Mouse (Mus musculus) liver, embryonic 11.5 days (tissue): ENCODE data around the gene Fzd7. TPM values are rescaled to one million over a fixed set of nuclear protein-coding genes. Genes with fewer than 3 reads are reported as not detected.

Source experiments
- ATAC-seq: fragments of 200-750 bp; cut with Nextera tagmentation; replicated peaks from 2 replicates; pipeline ENCODE4 v1.8.0; 2017; ENCODE audit warnings: moderate number of reproducible peaks, mild to moderate bottlenecking, moderate TSS enrichment, moderate library complexity; ENCODE audit not compliant: low FRiP score
- DNase-seq: peaks from one replicate; pipeline ENCODE4 v3.0.0-alpha.2; 2017; ENCODE audit warnings: low spot score
- H3K27ac ChIP-seq: fragments of 300-500 bp; sonication (generic); 2 replicates; pipeline ENCODE4 v1.5.1; 2014; ENCODE audit warnings: mild to moderate bottlenecking, low read depth, low read length, control low read depth
- H3K27me3 ChIP-seq: fragments of 300-500 bp; sonication (generic); replicated peaks from 2 replicates; pipeline ENCODE4 v1.6.1; 2014; ENCODE audit warnings: low read length, mixed read lengths; ENCODE audit not compliant: control insufficient read depth, insufficient read depth
- H3K36me3 ChIP-seq: fragments of 300-500 bp; sonication (generic); 2 replicates; pipeline ENCODE4 v1.6.1; 2014; ENCODE audit warnings: mild to moderate bottlenecking, low read length, moderate library complexity, mixed read lengths; ENCODE audit not compliant: control insufficient read depth, insufficient read depth
- H3K4me1 ChIP-seq: fragments of 300-500 bp; sonication (generic); replicated peaks from 2 replicates; pipeline ENCODE4 v1.6.1; 2014; ENCODE audit warnings: low read length, mixed read lengths; ENCODE audit not compliant: control insufficient read depth, insufficient read depth
- H3K4me2 ChIP-seq: fragments of 300-500 bp; sonication (generic); 2 replicates; pipeline ENCODE4 v1.6.1; 2014; ENCODE audit warnings: mild to moderate bottlenecking, control low read depth, moderate library complexity
- H3K4me3 ChIP-seq: fragments of 300-500 bp; sonication (generic); 2 replicates; pipeline ENCODE4 v1.5.1; 2014; ENCODE audit warnings: low read depth, low read length, control low read depth
- H3K9ac ChIP-seq: fragments of 300-500 bp; sonication (generic); 2 replicates; pipeline ENCODE4 v1.6.1; 2014; ENCODE audit warnings: low read depth, low read length, control low read depth
- H3K9me3 ChIP-seq: fragments of 300-500 bp; sonication (generic); 2 replicates; pipeline ENCODE4 v1.6.1; 2016; ENCODE audit warnings: low read length, inconsistent platforms, mixed read lengths; ENCODE audit not compliant: control insufficient read depth
- WGBS: fragments of 180-500 bp; shearing (Covaris S2); extraction: QIAGEN DNeasy Blood & Tissue Kit; methylation state at CpG from one replicate; pipeline ENCODE4 v1.1.7; 2014; 5-methylcytosine and 5-hydroxymethylcytosine counted together
- polyA plus RNA-seq: library from polyadenylated mRNA; unstranded; fragments of >200 nt; fragmentation: Nextera tagmentation; extraction: Ambion mirVana; gene quantifications from 2 replicates; pipeline ENCODE4 v1.2.1, GENCODE M21; 2014

Fzd7 gene
- polyA plus RNA-seq, 1 experiment from 2014 or later = 7.7 TPM

- no peak overlapping the region for H3K9ac ChIP-seq
- ATAC-seq (no peak), DNase-seq (no peak)
- no peaks in the 10 kb centered on the region for H3K27me3 ChIP-seq
- H3K27ac ChIP-seq = no peak overlapping the region
- H3K36me3 ChIP-seq = no peaks in the 10 kb centered on the region
- no peak overlapping the region for H3K4me3 ChIP-seq
- no peak overlapping the region for H3K4me2 ChIP-seq
- no peaks in the 10 kb centered on the region for H3K4me1 ChIP-seq
- WGBS = 36% methylated on average over 8 of the region's 8 CpGs
- no peaks in the 10 kb centered on the region for H3K9me3 ChIP-seq
Observed at GRCm38 (mm10) chr1:59458886-59459285, 23.3 kb upstream of the Fzd7 start.

GRCm38 (mm10) chr1:59464696-59465639 lies 17.3 kb upstream of the Fzd7 start:
- WGBS = 63% methylated on average over 17 of the region's 17 CpGs
- Histone ChIP-seq H3K27ac (peak overlapping the region; percentile 25; the same call in 1 of the 2 replicates), H3K36me3 (no peaks in the 10 kb centered on the region), H3K9me3 (no peaks in the 10 kb centered on the region), H3K27me3 (no peaks in the 10 kb centered on the region), H3K4me1 (peaks cover 5% of the 10 kb centered on the region), H3K4me3 (no peak overlapping the region), H3K9ac (no peak overlapping the region), H3K4me2 (no peak overlapping the region)
- DNase-seq = no peak
- ATAC-seq = no peak

- WGBS = 81% methylated on average over 9 of the region's 9 CpGs
- DNase-seq (no peak), ATAC-seq (no peak)
- Histone ChIP-seq H3K27me3 (no peaks in the 10 kb centered on the region), H3K36me3 (no peaks in the 10 kb centered on the region), H3K9ac (no peak overlapping the region), H3K4me3 (no peak overlapping the region), H3K27ac (no peak overlapping the region; the same call in 1 of the 2 replicates), H3K9me3 (no peaks in the 10 kb centered on the region), H3K4me2 (no peak overlapping the region), H3K4me1 (peaks cover 5% of the 10 kb centered on the region)
Observed at GRCm38 (mm10) chr1:59465640-59466008, 16.6 kb upstream of the Fzd7 start.

GRCm38 (mm10) chr1:59469170-59469569 lies 13.1 kb upstream of the Fzd7 start:
- Histone ChIP-seq H3K4me1 (peaks cover 9% of the 10 kb centered on the region), H3K27me3 (no peaks in the 10 kb centered on the region), H3K9ac (no peak overlapping the region), H3K36me3 (no peaks in the 10 kb centered on the region), H3K4me3 (no peak overlapping the region), H3K4me2 (no peak overlapping the region), H3K27ac (no peak overlapping the region), H3K9me3 (no peaks in the 10 kb centered on the region)
- ATAC-seq (no peak), DNase-seq (no peak)
- WGBS = 54% methylated on average over 4 of the region's 4 CpGs

GRCm38 (mm10) chr1:59470766-59471165 lies 11.5 kb upstream of the Fzd7 start:
- H3K27me3 ChIP-seq = no peaks in the 10 kb centered on the region
- ATAC-seq (no peak), DNase-seq (no peak)
- no peak overlapping the region for H3K4me2 ChIP-seq
- H3K36me3 ChIP-seq = no peaks in the 10 kb centered on the region
- 51% methylated on average over 4 of the region's 4 CpGs for WGBS
- H3K9me3 ChIP-seq = no peaks in the 10 kb centered on the region
- H3K4me1 ChIP-seq = peaks cover 9% of the 10 kb centered on the region
- H3K27ac ChIP-seq = no peak overlapping the region
- H3K9ac ChIP-seq = no peak overlapping the region
- H3K4me3 ChIP-seq = no peak overlapping the region

GRCm38 (mm10) chr1:59472368-59473180 lies 9.7 kb upstream of the Fzd7 start:
- Histone ChIP-seq H3K4me1 (peaks cover 8% of the 10 kb centered on the region), H3K27ac (no peak overlapping the region), H3K9me3 (no peaks in the 10 kb centered on the region), H3K36me3 (no peaks in the 10 kb centered on the region), H3K4me2 (no peak overlapping the region), H3K9ac (no peak overlapping the region), H3K27me3 (no peaks in the 10 kb centered on the region), H3K4me3 (no peak overlapping the region)
- 15% methylated on average over 9 of the region's 11 CpGs for WGBS
- ATAC-seq (no peak), DNase-seq (no peak)

- no peaks in the 10 kb centered on the region for H3K9me3 ChIP-seq
- H3K27me3 ChIP-seq = no peaks in the 10 kb centered on the region
- no peak overlapping the region for H3K27ac ChIP-seq
- H3K4me3 ChIP-seq = no peak overlapping the region
- no peak overlapping the region for H3K4me2 ChIP-seq
- WGBS = 35% methylated on average over 4 of the region's 4 CpGs
- H3K9ac ChIP-seq = no peak overlapping the region
- no peaks in the 10 kb centered on the region for H3K36me3 ChIP-seq
- ATAC-seq (no peak), DNase-seq (no peak)
- H3K4me1 ChIP-seq = peaks cover 8% of the 10 kb centered on the region
Observed at GRCm38 (mm10) chr1:59473181-59473555, 9.1 kb upstream of the Fzd7 start.

GRCm38 (mm10) chr1:59475618-59476017 lies 6.6 kb upstream of the Fzd7 start:
- H3K4me3 ChIP-seq = no peak overlapping the region
- H3K36me3 ChIP-seq = no peaks in the 10 kb centered on the region
- H3K27me3 ChIP-seq = no peaks in the 10 kb centered on the region
- H3K27ac ChIP-seq = no peak overlapping the region
- 33% methylated on average over 2 of the region's 2 CpGs for WGBS
- no peak for ATAC-seq
- H3K9me3 ChIP-seq = no peaks in the 10 kb centered on the region
- H3K4me1 ChIP-seq = peaks cover 14% of the 10 kb centered on the region
- no peak overlapping the region for H3K9ac ChIP-seq
- DNase-seq = no peak
- H3K4me2 ChIP-seq = no peak overlapping the region
